Mouse (Mus musculus): ENCODE measurements around the gene Gm28374.
"Not testable (repeated sequence)": the region's sequence is repeated elsewhere in the genome, so short reads cannot be mapped to it uniquely, and the experiment has no call there.

The Gm28374 gene

DNA sequence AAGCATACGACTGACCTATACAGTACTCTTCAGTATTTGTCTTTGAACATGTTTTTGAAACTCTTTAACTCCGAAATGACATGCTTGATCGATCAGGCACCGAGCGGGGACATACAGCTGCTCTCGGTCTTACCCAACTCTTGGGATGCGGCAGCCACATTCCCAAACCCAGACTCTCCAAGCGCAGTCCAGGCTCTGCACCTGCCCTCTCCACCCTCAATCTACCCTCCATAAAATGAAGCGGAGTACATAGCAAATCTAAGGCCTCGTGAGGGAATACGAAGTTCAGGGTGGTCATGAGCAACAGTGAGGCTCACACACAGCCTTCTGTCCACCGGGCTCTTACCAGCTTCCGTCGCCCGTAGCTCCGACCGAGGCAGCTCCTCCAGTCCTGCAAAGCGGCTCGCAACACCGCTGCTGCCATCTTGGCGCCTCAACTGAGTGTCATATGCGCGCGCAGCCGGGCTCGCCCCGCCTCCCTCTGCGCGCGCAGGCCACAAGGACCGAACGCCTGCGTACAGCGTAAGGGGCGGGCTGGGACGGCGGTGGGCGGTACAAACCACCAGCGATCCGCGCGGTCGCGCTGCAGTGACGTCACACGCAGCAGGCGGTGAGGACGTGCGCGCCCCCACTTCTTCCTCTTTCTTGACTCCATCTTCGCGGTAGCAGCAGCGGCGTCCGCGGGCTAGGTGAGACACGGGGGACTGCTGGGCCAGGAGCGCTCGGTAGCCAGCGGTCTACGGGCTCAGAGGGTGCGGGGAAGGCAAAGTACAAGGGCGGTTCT is 24.6 kb downstream of the Gm28374 start, which contains the start of the genes Mrpl49 and Fau:
Mrpl49 (minus strand) TSS at position 473 of the 784 bp plus-strand sequence.
Fau (plus strand) TSS at position 532 of the 784 bp plus-strand sequence.
- peak; percentile 79 for DNase-seq (ENCODE audit: extremely low read depth, low read depth)

DNA sequence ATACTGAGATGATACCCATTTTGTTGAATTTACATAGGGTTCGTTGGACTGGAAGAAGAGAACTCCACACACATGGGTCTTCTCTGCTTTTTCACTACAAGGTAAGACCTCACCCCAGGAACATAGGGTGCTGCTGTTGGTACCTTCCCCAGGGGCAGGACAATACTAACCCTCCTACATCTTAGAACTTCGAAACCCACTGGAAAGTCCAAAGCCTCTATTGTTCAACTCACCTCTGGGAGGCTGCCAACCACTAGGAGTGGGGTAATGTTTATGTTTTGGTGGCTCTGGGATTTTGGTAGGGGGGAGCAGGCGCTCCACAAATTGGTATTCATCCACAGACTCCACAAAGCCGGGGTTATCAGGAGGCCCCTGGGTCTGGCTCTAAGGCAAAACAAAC is 25.4 kb downstream of the Gm28374 start:
- no peak for DNase-seq (ENCODE audit: extremely low read depth, low read depth)

DNA sequence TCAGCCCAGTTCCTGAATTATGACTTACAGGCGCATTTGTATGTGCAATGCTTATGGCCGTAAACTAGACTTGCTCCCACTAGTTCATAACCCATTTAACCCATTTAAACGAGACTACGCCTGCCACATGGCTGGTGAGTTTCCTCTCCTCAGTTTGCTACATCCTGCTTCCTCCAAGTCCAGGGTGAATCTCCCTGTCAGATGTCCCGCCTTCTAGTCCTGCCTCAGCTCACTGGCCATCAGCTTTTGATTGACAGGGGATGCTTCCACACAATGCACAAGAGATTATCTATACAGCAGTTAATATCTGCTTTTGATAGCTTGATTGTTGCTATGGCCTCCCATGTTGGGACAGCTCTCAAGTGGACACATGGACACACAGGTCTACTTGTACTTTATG is 27.8 kb downstream of the Gm28374 start:
- no peak for DNase-seq (ENCODE audit: extremely low read depth, low read depth)

DNA sequence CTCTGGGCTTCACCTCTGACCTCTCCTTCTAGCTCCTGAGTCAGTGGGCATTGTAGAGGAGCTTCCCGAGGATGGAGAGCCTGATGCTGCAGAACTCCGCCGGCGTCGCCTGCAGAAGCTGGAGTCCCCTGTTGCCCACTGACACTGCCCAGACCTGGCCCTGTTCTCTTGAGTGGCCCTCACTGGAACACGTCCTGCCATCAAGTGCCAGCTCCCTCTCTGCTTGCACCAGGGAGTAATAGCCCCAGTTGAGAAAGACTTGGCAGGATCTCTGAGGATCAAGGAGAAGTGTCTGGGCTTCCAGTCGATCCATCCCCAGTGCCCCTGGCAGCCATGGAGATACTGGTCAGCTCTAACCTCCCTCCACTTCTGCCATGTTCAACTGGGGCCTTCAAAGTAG is 29.5 kb downstream of the Gm28374 start:
- DNase-seq (ENCODE audit: extremely low read depth, low read depth), result no peak

DNA sequence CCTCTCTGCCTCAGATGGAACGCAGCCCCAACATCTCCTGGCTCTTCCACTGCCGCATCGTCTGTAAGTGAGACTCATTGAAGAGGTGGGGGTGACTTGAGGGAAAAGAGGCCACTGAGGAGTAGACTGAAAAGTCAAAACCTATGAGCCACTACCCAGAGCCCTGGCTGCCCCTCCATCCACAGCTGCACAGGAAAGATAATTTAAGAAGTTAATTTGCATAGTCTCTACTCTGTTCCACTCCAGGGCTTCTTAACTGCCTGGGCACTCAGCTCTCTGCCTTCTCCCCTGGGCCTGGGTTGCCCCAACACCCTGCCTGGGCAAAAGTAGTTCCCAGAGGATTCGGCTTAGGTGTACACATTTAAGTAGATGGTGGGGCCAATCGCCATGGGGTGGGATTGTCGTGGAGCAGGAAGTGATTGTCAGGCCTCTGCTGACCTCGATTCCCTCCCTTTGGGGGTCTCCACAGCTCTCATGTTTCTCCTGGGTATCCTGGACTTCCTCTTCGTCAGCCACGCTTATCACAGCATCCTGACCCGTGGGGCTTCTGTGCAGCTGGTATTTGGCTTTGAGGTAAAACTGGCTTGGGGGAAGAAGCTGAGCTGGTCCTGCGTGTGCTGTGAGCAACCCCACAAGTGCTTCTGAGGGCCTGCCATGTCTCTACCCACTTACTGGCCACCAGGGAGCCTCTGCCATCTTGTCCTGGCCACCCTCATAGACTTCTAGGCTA is 33.2 kb downstream of the Gm28374 start:
- peak; percentile 65 for DNase-seq (ENCODE audit: extremely low read depth, low read depth)

DNA sequence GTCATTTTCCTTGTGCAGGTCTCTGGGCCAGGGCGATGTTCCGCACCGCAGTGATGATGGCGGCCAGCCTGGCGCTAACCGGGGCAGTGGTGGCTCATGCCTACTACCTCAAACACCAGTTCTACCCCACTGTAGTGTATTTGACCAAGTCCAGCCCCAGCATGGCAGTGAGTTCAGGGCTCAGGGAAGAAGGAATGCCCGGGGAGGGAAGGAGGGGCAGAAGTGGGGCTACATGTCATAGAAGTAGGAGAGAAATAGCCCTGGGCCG is 34.2 kb downstream of the Gm28374 start:
- no peak for DNase-seq (ENCODE audit: extremely low read depth, low read depth)

DNA sequence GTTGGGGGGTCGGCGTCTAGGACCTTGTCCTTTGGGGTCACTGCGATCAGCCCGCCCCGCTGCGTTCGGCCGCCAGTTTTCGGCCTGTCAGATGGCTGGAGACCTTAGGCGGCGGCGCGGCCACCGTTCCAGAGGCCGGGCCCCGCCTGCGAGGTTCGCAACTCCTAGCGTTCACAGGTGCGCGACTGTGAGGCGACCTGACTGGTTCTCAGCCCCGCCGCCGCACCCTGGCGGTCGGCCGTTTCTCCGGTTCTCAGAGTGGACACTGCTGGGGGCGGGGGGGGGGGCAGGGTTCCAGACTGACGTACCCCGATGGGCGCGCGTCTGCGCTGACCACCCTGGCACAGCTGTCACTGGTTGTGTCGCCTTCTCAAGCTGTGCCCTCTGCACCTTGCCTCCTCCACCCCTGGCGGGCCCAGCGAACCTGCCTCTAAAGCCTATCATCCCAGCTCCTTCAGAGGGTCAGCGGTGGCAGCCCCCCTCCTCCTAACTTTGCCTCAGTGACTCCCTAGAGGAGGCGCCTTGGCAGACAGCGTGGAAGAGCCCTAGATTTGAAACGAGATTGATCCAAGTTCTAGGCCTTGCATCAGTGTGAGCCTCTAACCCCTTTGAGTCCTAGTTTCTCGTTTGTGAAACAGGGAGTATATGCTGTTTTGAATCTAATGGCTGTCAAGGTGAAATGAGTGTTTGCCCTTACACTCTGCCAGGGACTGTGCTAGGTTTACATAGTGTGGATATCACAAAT is 34.7 kb downstream of the Gm28374 start:
- no peak for DNase-seq (ENCODE audit: extremely low read depth, low read depth)

DNA sequence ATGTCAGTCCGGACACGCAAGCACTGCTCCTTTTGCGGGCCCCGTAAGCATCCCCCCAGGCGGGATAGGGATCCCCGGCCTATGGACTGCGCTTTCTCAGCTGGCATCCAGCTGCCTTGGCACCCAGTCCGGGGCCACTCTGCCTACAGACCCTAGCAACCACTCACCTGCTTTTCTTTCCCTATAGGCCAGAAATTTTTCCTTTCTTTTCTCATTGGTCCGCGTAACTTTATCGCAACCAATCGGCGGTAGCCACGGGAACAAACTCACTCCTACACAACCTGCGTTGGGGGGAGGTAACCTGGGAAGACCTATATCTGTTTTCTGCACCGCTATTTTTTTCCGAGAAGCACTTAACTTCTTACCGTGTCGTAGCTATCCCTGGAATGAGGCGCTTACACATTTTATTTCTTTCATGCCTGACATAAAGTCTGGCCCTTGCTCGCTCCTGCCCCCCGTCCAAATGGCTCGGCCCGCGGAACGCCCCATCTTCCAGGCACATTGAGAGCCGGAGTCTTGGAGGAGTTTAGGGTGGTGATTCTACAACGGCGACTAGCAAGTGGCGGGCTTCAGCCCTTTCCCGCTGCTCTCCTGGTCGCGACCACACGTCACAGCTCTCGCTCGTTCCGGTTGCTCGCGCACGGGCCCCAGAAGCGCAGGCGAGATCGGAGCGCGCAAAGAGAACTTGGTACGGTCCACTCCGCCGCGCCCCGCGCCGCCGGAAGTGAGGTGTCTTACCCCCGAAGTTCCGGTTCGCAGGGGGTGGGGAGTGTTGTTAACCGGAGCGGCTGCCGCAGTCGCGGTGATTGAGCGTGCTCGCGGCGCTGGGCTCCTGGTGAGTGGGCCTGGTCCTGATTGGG is 35.5 kb downstream of the Gm28374 start, which contains the start of gene Syvn1:
Syvn1 (plus strand) TSS at position 283 of the 860 bp plus-strand sequence.
- DNase-seq (ENCODE audit: extremely low read depth, low read depth), result peak; percentile 95

DNA sequence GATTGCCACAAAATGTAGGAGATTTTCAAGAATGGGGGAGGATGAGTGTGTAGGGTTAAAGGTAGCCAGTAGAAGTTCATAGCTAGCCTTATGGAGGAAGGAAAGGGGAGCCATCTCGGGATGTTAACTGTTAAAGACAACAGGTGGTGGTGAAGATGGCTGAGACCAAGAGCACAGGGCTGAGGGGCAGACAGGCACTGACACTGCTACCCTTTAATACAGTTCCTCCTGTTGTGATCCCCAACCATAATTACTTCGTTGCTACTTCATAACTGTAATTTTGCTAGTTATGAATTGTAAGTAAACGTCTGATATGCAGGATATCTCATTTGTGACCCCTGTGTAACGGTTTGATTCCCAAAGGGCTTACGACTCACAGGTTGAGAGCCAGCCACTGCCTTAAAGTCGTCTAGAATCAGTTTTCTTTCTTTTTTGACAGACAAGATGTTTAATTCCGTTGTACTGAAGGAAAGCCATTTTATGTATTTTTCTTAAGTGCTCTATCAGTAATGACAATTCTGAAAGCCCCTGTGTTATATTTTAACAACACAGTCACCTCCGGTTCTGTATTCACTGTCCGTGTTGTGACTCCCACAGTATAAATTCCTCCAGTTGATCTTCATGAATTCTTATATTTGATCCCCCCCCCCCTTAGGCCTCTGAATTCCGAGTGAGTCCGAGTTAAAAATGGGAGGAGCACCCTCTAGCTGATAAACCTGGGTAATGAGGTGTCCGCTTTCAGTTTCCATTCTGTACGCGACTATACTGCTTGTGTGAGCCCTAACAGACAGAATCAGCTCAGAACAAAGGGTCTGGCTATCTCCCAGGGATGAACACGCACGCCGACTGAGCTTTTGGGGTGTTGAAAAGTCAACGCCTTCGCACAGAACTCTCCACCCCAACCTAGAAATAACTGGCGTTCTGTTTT is 36.4 kb downstream of the Gm28374 start:
- peak; percentile 71 for DNase-seq (ENCODE audit: extremely low read depth, low read depth)

DNA sequence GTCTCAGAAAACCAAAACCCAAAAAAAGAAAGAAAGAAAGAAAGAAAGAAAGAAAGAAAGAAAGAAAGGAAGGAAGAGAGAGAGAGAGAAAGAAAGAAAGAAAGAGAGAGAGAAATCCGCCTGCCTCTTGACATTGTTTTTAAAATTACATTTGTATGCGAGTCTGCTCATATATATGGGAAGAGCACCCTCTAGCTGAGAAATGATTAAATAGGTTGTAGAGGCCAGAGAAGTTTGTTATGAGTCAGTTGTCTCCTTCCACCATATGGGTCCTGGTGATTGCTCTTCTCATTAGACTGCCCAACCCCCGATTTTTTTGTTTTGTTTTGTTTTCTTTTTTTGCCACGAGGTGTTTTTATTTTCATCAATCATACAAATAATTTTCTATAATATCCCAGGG is 38.0 kb downstream of the Gm28374 start:
- DNase-seq (ENCODE audit: extremely low read depth, low read depth), result not testable (repeated sequence)

DNA sequence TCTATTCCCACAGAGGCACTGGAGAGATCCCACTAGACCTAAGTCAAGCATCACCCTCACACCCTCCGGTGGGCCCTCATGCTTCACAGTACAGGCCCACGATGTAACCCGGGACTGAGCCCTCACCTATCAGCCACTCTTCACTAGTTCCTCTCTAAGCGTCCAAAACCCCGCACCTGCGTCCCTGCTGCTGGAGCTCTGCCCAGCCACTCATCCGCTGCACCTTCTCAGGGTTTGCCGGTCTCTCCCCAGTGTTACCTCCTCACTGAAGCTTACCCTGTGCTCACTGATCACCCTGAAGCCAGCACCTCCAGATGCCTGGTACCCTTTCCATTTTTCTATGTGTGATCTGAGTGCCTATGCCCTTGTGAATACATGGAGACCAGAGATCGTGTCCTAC is 39.8 kb downstream of the Gm28374 start:
- DNase-seq (ENCODE audit: extremely low read depth, low read depth), result no peak

DNA sequence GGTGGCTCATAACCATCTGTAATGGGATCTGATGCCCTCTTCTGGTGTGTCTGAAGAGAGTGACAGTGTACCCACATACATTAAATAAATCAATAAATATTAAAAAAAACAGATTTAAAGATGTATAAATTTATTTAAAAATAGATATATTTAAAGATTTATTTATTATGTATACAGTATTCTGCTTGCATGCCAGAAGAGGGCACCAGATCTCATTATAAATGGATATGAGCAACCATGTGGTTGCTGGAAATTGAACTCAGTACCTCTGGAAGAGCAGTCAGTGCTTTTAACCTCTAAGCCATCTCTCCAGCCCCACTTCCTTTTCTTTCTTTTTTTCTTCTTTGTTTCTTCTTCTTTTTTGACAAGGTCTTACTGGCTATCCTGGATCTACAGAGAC is 42.1 kb downstream of the Gm28374 start:
- no peak for DNase-seq (ENCODE audit: extremely low read depth, low read depth)

DNA sequence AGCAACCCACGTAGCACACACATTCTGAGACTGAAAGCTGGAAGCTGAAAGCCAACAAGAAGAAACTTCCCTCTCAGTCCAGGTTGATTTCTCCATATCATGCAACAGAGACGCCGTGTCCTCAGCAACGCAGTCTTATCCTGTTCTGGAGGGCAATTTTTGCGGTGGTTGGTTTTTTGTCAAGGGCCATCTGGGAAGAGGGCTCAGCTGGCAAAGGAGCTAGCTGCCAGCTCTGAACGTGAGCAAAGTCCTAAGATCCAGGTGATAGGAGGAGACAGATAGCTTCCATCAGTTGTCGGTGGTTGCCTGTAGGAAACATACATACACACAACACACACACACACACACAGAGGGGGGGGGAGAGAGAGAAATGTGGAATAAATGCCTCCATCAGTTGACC is 43.7 kb downstream of the Gm28374 start:
- no peak for DNase-seq (ENCODE audit: extremely low read depth, low read depth)

DNA sequence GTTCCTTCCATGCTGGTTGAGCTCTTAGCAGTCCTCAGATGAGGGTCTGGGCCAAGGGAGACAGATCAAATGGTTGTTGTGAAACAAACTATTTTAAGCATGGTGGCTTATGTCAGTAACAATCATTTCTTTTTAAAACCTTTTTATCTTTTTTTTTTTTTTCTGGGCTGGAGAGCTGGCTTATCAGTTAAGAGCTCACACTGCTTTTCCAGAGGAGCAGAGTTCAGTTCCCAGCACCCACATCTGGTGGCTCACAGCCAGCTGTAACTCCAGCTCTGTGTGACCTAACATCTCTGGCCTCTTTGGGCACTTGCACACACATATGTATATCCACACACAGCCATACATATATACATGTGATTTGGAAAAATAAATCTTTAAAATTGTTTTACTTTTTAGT is 44.4 kb downstream of the Gm28374 start:
- DNase-seq (ENCODE audit: extremely low read depth, low read depth), result no peak

DNA sequence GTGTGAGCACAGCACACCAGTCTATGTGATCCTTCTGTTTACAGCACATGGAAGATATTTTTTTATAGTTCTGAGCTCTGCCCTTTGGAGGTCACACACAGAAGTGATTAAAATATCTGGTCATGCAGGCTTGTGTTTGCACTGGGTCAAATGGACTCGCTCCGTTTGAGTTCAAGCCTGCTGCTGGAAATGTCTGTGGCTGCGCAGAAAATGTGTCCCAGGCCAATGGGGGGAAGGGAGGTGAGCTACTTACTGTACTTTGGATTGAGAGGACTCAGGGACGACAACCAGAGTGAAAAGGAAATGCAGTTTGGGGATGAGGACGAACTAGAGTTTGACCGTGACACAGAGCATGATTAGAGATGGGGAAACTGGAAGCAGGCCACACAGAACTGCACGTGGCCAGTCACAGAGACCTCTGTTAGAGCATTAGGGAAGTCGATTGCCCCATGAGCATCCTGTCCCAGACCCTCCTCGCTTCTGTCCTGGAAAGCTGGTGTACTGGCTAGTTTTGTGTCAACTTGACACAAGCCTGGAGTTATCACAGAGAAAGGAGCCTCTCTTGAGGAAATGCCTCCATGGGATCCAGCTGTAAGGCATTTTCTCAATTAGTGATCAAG is 46.0 kb downstream of the Gm28374 start:
- DNase-seq (ENCODE audit: extremely low read depth, low read depth), result no peak

DNA sequence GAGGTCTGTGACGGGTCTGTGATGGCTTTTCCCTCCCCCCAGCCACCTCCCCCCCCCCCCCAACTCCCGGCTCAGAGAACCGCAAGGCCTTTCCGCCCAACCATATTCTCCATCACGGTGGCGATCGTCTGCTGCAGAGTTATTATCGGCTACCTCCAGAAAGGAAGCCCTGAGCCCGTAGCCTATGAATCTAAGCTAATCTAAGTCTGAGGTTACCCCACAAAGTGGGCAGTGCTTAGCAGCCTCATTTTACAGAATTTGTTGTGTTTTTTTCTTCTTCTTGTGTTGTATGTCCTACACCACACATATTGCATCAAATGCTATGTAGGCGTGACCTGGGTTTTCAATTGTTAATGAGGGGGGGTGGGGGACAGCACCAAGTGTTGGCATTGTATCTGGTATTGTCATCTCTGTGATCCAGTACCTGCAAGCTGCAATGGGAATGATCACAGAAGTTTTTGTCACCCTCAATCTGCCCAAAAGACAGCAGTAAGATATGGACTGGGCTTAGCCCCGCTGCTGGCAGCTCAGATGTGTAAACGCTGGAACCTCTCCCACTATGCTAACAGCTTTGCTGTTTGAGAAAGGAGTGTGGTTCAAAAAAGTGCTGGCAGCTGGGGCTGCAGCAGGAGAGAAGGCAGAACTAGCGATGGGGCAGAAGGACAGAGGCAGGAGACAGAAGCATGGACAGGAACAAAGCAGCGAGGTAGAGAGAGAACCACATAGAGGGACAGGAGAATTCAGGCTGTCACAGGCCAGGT is 51.4 kb downstream of the Gm28374 start:
- no peak for DNase-seq (ENCODE audit: extremely low read depth, low read depth)

DNA sequence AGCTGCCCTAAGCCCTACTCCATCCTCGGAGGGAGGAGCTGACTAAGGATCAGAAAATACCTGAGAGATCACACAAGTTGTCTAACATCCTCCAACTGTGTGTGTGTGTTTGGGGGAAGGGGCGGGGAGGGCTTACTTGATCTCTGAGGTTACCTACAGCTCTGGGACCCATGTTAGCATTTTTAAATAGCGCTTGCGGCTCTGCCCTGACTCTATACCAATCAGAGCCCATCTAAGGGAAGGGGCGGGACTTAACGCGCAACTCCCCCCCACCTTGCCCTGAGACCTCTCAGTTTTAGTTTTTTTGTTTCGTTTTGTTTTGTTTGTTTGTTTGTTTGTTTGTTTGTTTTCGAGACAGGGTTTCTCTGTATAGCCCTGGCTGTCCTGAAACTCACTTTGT is 52.6 kb downstream of the Gm28374 start:
- DNase-seq (ENCODE audit: extremely low read depth, low read depth), result no peak

DNA sequence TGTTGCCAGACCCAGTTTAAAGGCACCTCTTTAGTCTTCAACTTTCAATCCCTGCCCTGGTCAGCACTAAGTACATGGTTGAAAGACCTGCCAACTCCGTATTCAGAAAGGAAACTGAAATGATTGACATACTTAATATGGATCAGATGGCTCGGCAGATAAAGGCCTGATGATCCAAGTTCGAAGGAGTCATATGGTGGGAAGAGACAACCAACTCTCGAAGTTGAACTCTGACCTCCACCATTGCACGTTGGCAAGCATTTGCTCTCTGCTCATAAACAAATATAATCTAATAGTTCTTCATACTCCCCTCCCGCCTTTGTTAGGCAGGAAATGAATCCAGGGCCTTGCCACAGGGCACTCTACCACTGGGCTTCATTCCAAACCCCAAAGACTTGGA is 53.1 kb downstream of the Gm28374 start:
- DNase-seq (ENCODE audit: extremely low read depth, low read depth), result no peak

Data from MEL-GATA-1-ER (cell line).